Mouse (Mus musculus): Measurements from ENCODE around the gene Hyou1. TPM values are rescaled to one million over a fixed set of nuclear protein-coding genes. Genes with fewer than 3 reads are reported as not detected.

Gene Hyou1
- polyA plus RNA-seq, 1 experiment = 114 TPM

- Histone ChIP-seq H3K36me3 (ENCODE audit: control insufficient read depth, insufficient read depth, low read length, poor library complexity, severe bottlenecking) (no peaks in the 10 kb centered on the region), H3K9me3 (replicated peaks; ENCODE audit: control insufficient read depth, insufficient read depth, low read length, poor library complexity, severe bottlenecking) (no peaks in the 10 kb centered on the region), H3K4me1 (ENCODE audit: control insufficient read depth, insufficient read depth, low read length) (no peaks in the 10 kb centered on the region), H3K9ac (ENCODE audit: low read depth, poor library complexity, severe bottlenecking) (peak within 1 kb of the TSS; percentile 56), H3K27ac (ENCODE audit: insufficient read depth, low read length) (no peak within 1 kb of the TSS), H3K4me3 (ENCODE audit: low read depth, low read length) (peak within 1 kb of the TSS; percentile 85), H3K27me3 (ENCODE audit: control insufficient read depth, insufficient read depth, low read length, poor library complexity, severe bottlenecking) (no peaks in the 10 kb centered on the region)
- TF ChIP-seq EP300 (IDR thresholded peaks at IDR 0.05; ENCODE audit: insufficient read depth, low read depth, low read length) (0 out of 2 replicates have a peak, but pooled peaks have one; percentile 25), CTCF (IDR thresholded peaks at IDR 0.05; ENCODE audit: low read depth, low read length) (no peak)
These were observed 17.6 kb downstream of the Hyou1 start, which contains the start of gene Slc37a4 for GRCm38 (mm10) chr9:44396684-44397411. Slc37a4 (plus strand) TSS chr9:44396852.

GRCm38 (mm10) chr9:44398087-44398486 lies 18.8 kb downstream of the Hyou1 start:
- H3K4me1 ChIP-seq (ENCODE audit: control insufficient read depth, insufficient read depth, low read length) = no peaks in the 10 kb centered on the region
- no peaks in the 10 kb centered on the region for H3K9me3 ChIP-seq (replicated peaks; ENCODE audit: control insufficient read depth, insufficient read depth, low read length, poor library complexity, severe bottlenecking)
- TF ChIP-seq CTCF (IDR thresholded peaks at IDR 0.05; ENCODE audit: low read depth, low read length) (no peak), POLR2A (IDR thresholded peaks at IDR 0.05; ENCODE audit: insufficient read depth, low read length) (no peak)
- no peaks in the 10 kb centered on the region for H3K27me3 ChIP-seq (ENCODE audit: control insufficient read depth, insufficient read depth, low read length, poor library complexity, severe bottlenecking)
- no peak overlapping the region for H3K4me3 ChIP-seq (ENCODE audit: low read depth, low read length)
- H3K27ac ChIP-seq (ENCODE audit: insufficient read depth, low read length) = no peak overlapping the region
- H3K9ac ChIP-seq (ENCODE audit: low read depth, poor library complexity, severe bottlenecking) = no peak overlapping the region
- 0 out of 2 replicates have a peak, but pooled peaks cover 4% of the 10 kb centered on the region for H3K36me3 ChIP-seq (ENCODE audit: control insufficient read depth, insufficient read depth, low read length, poor library complexity, severe bottlenecking)

- no peaks in the 10 kb centered on the region for H3K27me3 ChIP-seq (ENCODE audit: control insufficient read depth, insufficient read depth, low read length, poor library complexity, severe bottlenecking)
- no peaks in the 10 kb centered on the region for H3K4me1 ChIP-seq (ENCODE audit: control insufficient read depth, insufficient read depth, low read length)
- no peaks in the 10 kb centered on the region for H3K9me3 ChIP-seq (replicated peaks; ENCODE audit: control insufficient read depth, insufficient read depth, low read length, poor library complexity, severe bottlenecking)
- peaks cover 8% of the 10 kb centered on the region; the same call in 1 of the 2 replicates for H3K36me3 ChIP-seq (ENCODE audit: control insufficient read depth, insufficient read depth, low read length, poor library complexity, severe bottlenecking)
- no peak overlapping the region for H3K4me3 ChIP-seq (ENCODE audit: low read depth, low read length)
- TF ChIP-seq EP300 (IDR thresholded peaks at IDR 0.05; ENCODE audit: insufficient read depth, low read depth, low read length) (no peak), CTCF (IDR thresholded peaks at IDR 0.05; ENCODE audit: low read depth, low read length) (no peak), POLR2A (IDR thresholded peaks at IDR 0.05; ENCODE audit: insufficient read depth, low read length) (no peak)
- no peak overlapping the region for H3K9ac ChIP-seq (ENCODE audit: low read depth, poor library complexity, severe bottlenecking)
- H3K27ac ChIP-seq (ENCODE audit: insufficient read depth, low read length) = no peak overlapping the region
These were observed 19.3 kb downstream of the Hyou1 start for GRCm38 (mm10) chr9:44398551-44398950.

GRCm38 (mm10) chr9:44399114-44399794 lies 20.0 kb downstream of the Hyou1 start:
- H3K4me3 ChIP-seq (ENCODE audit: low read depth, low read length) = no peak overlapping the region
- H3K27ac ChIP-seq (ENCODE audit: insufficient read depth, low read length) = no peak overlapping the region
- no peak overlapping the region for H3K9ac ChIP-seq (ENCODE audit: low read depth, poor library complexity, severe bottlenecking)
- no peaks in the 10 kb centered on the region for H3K4me1 ChIP-seq (ENCODE audit: control insufficient read depth, insufficient read depth, low read length)
- H3K9me3 ChIP-seq (replicated peaks; ENCODE audit: control insufficient read depth, insufficient read depth, low read length, poor library complexity, severe bottlenecking) = no peaks in the 10 kb centered on the region
- peaks cover 13% of the 10 kb centered on the region for H3K36me3 ChIP-seq (ENCODE audit: control insufficient read depth, insufficient read depth, low read length, poor library complexity, severe bottlenecking)
- H3K27me3 ChIP-seq (ENCODE audit: control insufficient read depth, insufficient read depth, low read length, poor library complexity, severe bottlenecking) = no peaks in the 10 kb centered on the region
- TF ChIP-seq CTCF (IDR thresholded peaks at IDR 0.05; ENCODE audit: low read depth, low read length) (no peak), EP300 (IDR thresholded peaks at IDR 0.05; ENCODE audit: insufficient read depth, low read depth, low read length) (no peak), POLR2A (IDR thresholded peaks at IDR 0.05; ENCODE audit: insufficient read depth, low read length) (no peak)

GRCm38 (mm10) chr9:44399795-44400114 lies 20.5 kb downstream of the Hyou1 start:
- Histone ChIP-seq H3K27ac (ENCODE audit: insufficient read depth, low read length) (no peak overlapping the region), H3K27me3 (ENCODE audit: control insufficient read depth, insufficient read depth, low read length, poor library complexity, severe bottlenecking) (no peaks in the 10 kb centered on the region), H3K4me3 (ENCODE audit: low read depth, low read length) (no peak overlapping the region), H3K9ac (ENCODE audit: low read depth, poor library complexity, severe bottlenecking) (no peak overlapping the region), H3K9me3 (replicated peaks; ENCODE audit: control insufficient read depth, insufficient read depth, low read length, poor library complexity, severe bottlenecking) (no peaks in the 10 kb centered on the region), H3K4me1 (ENCODE audit: control insufficient read depth, insufficient read depth, low read length) (no peaks in the 10 kb centered on the region), H3K36me3 (ENCODE audit: control insufficient read depth, insufficient read depth, low read length, poor library complexity, severe bottlenecking) (peaks cover 15% of the 10 kb centered on the region)
- TF ChIP-seq EP300 (IDR thresholded peaks at IDR 0.05; ENCODE audit: insufficient read depth, low read depth, low read length) (no peak), CTCF (IDR thresholded peaks at IDR 0.05; ENCODE audit: low read depth, low read length) (no peak), POLR2A (IDR thresholded peaks at IDR 0.05; ENCODE audit: insufficient read depth, low read length) (no peak)

GRCm38 (mm10) chr9:44401081-44401480 lies 21.8 kb downstream of the Hyou1 start:
- Histone ChIP-seq H3K27ac (ENCODE audit: insufficient read depth, low read length) (no peak overlapping the region), H3K9ac (ENCODE audit: low read depth, poor library complexity, severe bottlenecking) (no peak overlapping the region), H3K9me3 (replicated peaks; ENCODE audit: control insufficient read depth, insufficient read depth, low read length, poor library complexity, severe bottlenecking) (no peaks in the 10 kb centered on the region), H3K4me1 (ENCODE audit: control insufficient read depth, insufficient read depth, low read length) (no peaks in the 10 kb centered on the region), H3K27me3 (ENCODE audit: control insufficient read depth, insufficient read depth, low read length, poor library complexity, severe bottlenecking) (no peaks in the 10 kb centered on the region), H3K36me3 (ENCODE audit: control insufficient read depth, insufficient read depth, low read length, poor library complexity, severe bottlenecking) (peaks cover 15% of the 10 kb centered on the region), H3K4me3 (ENCODE audit: low read depth, low read length) (no peak overlapping the region)
- TF ChIP-seq EP300 (IDR thresholded peaks at IDR 0.05; ENCODE audit: insufficient read depth, low read depth, low read length) (no peak), CTCF (IDR thresholded peaks at IDR 0.05; ENCODE audit: low read depth, low read length) (no peak), POLR2A (IDR thresholded peaks at IDR 0.05; ENCODE audit: insufficient read depth, low read length) (no peak)
